Mouse (Mus musculus): Measurements from ENCODE around the gene Oas3.
"Not testable (repeated sequence)": the region's sequence is repeated elsewhere in the genome, so short reads cannot be mapped to it uniquely, and the experiment has no call there.

The Oas3 gene

GRCm38 (mm10) chr5:120777478-120777877, at the start of gene Oas3:
Oas3 (minus strand) TSS chr5:120777661.
- CTCF ChIA-PET = no interaction called here

DNA sequence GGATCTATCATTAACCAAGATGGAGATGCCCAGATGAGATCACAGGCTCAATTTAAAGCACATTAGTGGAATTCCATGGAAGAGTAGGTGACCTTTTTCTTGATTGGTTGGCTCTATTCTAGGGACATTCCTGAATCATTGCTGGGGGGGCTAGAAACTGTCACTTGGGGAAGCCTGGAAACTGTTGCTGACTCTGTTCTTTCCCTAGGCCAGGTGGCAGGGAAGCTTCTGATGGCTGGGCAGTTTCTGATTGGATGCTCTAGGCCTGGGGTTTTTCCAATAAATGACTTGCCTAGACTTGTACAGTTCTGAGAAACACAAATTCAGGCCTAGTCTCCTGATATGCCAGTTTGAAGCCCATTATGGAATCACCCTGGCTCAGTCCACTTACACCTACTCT, 41.5 kb upstream of the Oas3 start:
- CTCF ChIA-PET = interaction anchor here (0.6 kb wide), 1 partner anchor 123 kb away, joined by 3 read pairs; no protein-coding TSS in a partner anchor

GRCm38 (mm10) chr5:120815949-120816348, 38.5 kb upstream of the Oas3 start:
- CTCF ChIA-PET = interaction anchor here (0.5 kb wide), 1 partner anchor 145 kb away, joined by 4 read pairs; no protein-coding TSS in a partner anchor

DNA sequence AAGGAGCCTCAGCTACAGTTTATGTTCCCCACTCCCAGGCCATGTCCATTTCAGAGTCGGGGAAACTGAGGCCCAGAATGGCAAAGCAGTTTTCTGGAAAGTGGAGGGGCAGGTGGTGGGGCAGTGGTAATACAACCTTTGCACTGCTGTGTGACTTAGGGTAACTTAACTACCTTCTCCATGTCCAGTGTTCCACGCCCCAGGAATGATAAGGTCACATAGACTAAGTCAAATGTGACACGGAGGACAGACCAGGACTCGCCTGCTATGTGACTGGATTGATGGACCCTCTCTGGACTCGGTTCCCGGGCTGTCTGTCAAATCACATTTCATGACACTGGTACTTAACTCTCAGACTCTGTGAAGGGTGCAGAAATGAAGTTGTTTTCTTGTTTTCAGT, 35.6 kb upstream of the Oas3 start:
- CTCF ChIA-PET = no interaction called here

- CTCF ChIA-PET = interaction anchor here (0.5 to 0.6 kb wide), 2 partner anchors 23 to 378 kb away, joined by 3 to 4 read pairs; no protein-coding TSS in a partner anchor
Measured at GRCm38 (mm10) chr5:120811951-120812819, 34.7 kb upstream of the Oas3 start, which contains the start of gene Oas1c. Oas1c (minus strand) TSS chr5:120812514.

DNA sequence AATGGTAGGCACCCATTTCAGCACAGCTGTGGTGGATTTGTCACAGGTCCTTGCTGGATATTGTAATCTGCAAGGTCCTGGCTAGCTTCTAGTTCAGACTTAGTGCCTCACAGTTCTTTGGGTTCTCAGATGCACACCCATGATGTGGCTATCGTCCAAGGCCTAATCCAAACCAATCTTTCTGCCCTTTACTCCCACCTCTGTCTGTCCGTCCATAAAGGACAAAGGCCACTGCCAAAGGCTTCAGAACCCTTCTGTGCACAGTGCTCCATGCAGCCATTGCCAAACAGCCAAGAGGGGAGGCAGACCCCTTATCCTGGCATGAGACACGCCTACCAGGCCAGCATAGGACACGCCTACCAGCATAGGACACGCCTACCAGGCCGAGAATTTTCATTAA, 31.7 kb upstream of the Oas3 start:
- CTCF ChIA-PET = no interaction called here

DNA sequence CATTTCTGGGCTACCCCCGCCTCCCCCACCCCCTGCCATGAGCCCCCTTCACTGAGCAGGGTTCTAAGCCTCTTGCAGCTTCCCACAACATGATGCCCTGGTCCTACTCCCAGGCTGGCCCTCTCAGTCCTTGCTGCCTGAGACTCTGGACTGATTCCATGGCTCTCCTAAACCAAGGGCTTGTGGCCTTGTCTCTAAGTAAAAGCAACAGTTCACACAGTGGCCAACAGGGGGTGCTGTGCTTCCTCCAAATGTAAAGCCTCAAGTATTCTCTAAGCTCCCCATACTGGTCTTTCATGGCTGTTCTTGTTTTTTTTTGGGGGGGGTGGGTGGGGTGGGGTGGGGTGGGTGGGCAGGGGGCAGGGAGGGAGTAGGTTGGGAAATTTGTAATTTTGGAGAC, 29.0 kb upstream of the Oas3 start:
- CTCF ChIA-PET = interaction anchor here (1.2 kb wide), 1 partner anchor 11 kb away, joined by 10 read pairs; no protein-coding TSS in a partner anchor

DNA sequence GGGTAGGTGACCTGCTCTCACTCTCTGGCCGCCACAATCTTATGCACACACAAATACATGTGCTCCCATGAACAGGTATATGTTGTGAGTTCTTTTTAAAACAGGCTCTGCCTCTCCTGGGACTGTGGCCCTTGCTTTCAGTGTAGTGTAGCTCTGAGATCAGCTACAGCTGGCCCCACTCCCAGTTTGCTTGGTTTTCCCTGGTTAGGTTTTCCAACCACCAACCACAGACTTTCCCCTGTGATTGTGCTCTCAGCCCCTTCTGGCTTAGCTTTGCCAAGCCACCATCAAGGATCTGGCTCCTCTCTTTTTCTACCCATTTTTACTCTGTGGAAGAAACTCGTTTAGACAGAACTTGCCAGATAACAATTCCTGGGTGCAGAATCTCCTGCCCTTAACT, 26.1 kb upstream of the Oas3 start:
- CTCF ChIA-PET = no interaction called here

- CTCF ChIA-PET = not testable (repeated sequence)
Measured at GRCm38 (mm10) chr5:120798943-120799342, 21.5 kb upstream of the Oas3 start.

GRCm38 (mm10) chr5:120798147-120798546, 20.7 kb upstream of the Oas3 start:
- CTCF ChIA-PET = not testable (repeated sequence)

DNA sequence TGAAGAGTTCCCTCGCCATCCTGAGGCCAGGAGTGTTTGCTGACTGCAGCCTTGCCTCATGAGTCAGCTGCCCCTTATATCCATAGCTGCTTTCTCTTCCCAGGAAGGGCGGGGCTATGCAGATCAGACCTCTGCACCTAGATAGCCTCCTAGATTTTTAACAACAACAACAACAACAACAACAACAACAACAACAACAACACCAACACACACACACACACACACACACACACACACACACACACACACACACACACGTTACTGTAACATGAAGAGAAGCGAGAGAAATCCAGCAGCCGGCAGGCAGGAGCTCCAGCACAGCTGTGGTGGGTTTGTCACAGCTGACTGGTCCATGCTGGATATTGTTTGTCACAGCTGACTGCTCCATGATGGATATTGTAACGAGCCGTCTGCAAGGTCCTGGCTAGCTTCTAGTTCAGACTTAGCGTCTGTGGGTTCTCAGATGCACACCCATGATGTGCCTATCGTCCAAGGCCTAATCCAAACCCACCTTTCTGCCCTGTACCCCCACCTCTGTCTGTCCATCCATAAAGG, 18.1 kb upstream of the Oas3 start, which contains the start of gene Oas1e:
Gene Oas1e (minus strand): TSS at position 51 of the 555 bp plus-strand sequence.
- CTCF ChIA-PET = not testable (repeated sequence)

DNA sequence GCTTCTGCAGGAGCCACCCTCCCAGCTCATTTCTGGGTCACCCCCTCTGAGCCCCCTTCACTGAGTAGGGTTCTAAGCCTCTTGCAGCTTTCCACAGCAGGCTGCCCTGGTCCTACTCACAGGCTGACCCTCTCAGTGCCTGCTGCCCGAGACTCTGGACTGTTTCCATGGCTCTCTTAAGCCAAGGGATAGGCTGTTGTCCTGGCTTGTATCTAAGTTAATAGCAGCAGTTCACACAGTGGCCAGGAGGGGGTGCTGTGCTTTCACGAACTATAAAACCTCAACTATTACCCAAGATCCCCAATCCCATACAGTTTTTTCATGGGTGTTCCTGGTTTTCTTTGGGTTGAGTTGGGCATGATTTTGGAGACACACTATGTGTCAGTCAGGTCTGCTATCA, 15.6 kb upstream of the Oas3 start:
- CTCF ChIA-PET = interaction anchor here (0.8 kb wide), 1 partner anchor 14 kb away, joined by 14 read pairs; no protein-coding TSS in a partner anchor

GRCm38 (mm10) chr5:120787042-120787441, 9.6 kb upstream of the Oas3 start:
- CTCF ChIA-PET = interaction anchor here (0.7 kb wide), 1 partner anchor 97 kb away, joined by 5 read pairs; no protein-coding TSS in a partner anchor

GRCm38 (mm10) chr5:120782446-120782845, 5.0 kb upstream of the Oas3 start:
- CTCF ChIA-PET = no interaction called here

- CTCF ChIA-PET = no interaction called here
Measured at GRCm38 (mm10) chr5:120781646-120782045, 4.2 kb upstream of the Oas3 start.

DNA sequence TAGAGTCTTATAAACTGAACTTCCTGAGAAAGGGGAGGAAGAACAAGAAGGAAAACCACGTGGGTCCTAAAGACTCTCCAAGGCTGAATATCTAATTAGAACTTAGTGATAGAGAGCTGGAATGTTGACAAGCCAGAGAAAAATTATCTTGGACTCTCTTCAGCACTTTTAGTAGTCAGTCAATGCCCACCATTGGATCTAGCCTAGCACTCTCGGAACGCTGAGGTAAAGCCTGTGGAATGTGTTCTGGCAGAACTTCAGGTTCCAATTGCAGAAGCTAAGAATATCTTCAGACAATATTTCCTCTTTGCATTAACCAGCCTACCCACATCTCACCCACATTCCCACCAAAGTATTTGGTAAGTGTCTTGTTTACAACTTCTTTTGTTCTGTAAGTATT, 2.5 kb upstream of the Oas3 start:
- CTCF ChIA-PET = interaction anchor here (0.6 kb wide), 1 partner anchor 23 kb away, joined by 4 read pairs; no protein-coding TSS in a partner anchor

DNA sequence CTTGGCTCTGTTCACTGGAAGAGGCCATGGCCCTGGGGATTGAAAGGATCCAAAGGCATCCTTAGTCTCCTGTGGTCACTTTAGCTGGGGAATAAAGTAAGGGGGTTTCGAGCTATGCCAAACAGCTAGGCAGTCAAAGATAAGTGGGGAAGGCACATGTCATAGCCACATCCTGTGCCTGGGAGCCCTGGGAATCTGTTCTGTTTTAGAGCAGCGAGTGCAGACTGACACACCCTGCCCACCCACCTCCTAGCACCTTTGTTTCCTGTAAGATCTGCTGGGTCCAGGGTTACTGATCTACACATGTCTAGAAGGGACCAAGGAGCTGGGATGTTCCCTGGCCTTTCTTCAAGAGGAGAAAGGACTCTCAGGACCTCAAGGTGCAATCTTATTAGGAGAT, 1.5 kb upstream of the Oas3 start:
- CTCF ChIA-PET = interaction anchor here (0.9 kb wide), 1 partner anchor 14 kb away, joined by 14 read pairs; no protein-coding TSS in a partner anchor

- CTCF ChIA-PET = no interaction called here
Measured at GRCm38 (mm10) chr5:120776801-120777200, 660 bp downstream of the Oas3 start.

DNA sequence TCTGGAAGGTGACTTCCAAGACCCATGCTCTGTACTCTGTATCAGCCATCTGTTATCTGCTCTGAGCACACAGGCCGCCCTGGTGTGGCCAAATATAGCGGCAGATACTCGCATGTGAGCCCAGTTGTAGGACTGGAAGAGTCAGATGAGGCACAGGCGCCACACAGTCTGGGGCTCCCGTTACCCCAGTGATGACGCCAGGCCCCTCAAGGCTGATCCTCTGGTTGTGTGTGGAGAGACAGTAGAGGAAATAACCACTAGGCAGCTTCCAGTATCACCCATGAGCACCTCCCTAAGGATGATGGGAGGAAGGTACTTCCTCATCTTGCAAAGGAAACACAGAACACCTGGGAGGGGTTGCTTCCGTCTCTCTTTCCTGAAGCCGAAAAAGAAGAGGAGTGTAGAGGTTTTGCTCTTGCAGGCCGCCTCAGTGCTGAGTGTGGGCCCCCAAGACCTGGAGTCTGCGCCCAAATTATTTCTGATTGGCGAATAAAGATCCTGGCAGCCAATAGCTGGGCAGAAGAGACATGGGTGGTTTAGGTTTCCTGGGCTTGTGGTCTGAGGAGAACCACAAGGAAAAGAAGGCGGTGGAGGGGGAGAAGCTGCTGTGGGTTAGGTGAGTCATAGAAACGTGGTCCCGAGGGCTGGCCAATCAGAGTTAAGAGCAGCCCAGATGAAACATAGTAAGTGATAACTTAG, 2.0 kb downstream of the Oas3 start:
- CTCF ChIA-PET = no interaction called here

DNA sequence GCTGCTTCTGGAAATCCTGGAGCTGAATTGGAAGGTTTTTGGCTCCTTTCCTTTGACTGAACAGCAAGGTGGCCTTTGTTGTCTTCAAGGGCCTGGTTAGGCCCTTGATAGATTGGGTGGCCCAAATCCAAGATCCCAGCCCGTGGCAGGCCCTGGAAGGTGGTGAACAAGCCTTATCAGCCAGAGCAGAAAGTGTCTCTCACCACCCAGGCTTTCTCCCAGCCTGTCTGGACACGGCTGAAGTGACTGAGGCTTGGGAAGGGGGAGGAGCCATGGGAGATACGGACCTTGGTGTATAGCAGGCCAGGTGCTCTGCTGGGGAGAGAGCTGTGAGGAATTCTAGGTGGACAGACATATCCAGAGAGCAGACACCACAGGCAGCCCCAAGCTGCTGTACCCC, 8.1 kb downstream of the Oas3 start:
- CTCF ChIA-PET = no interaction called here

DNA sequence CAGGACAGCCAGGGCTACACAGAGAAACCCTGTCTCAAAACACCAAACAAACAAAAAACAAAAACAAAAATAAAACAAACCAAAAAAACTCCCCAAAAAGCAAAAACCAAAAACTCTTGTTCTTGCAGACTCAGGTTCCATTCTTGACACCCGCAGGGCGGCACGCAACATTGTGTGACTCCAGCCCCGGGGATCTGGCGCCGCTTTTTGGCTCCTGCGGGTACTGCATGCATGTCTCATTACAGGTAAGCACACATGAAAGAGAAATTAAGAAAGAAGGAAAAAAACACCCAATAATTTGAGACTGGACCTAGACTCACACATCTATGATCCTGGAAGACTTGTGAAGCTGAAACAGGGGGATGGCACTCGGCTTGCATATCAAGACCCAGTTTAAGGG, 12.5 kb downstream of the Oas3 start:
- CTCF ChIA-PET = no interaction called here

DNA sequence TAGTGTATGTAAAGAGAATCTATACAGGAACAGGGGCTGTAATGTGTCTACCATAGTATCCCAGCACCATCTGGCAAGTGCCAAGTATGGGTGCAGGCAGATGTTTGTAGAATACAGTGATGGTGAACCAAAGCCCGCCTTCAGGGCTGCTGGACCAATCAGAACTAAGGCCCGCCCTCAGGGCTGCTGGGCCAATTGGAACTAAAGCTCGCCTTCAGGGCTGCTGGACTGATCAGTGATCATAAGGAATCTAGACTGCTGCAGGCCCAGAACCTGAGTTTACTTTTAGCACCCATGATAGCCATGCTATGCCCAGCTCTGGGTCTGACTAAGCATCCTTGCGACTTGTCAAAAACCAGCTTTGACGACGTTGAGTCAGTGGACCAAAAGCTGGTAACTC, 15.6 kb downstream of the Oas3 start:
- CTCF ChIA-PET = no interaction called here

Measured in spleen, embryonic (tissue).